Mouse (Mus musculus): Measurements from ENCODE around the gene Slc5a5. TPM values are rescaled to one million over a fixed set of nuclear protein-coding genes. Genes with fewer than 3 reads are reported as not detected.

Slc5a5 gene
- total and polyA plus RNA-seq, 2 experiments from 2014 or later = 0.05 TPM; not detected in 1

GRCm38 (mm10) chr8:70920049-70920922, 27.7 kb upstream of the Slc5a5 start:
- H3K4me3 ChIP-seq (ENCODE audit: low read depth, low read length) = no peak overlapping the region
- no peaks in the 10 kb centered on the region for H3K4me1 ChIP-seq (ENCODE audit: control insufficient read depth, insufficient read depth)
- no peaks in the 10 kb centered on the region for H3K27me3 ChIP-seq (ENCODE audit: control insufficient read depth, insufficient read depth, low read length)
- no peak overlapping the region for H3K4me2 ChIP-seq (ENCODE audit: low read depth, low read length)
- no peak overlapping the region for H3K9ac ChIP-seq (replicated peaks; ENCODE audit: low read depth, low read length)
- peak; percentile 48; the same call in 1 of the 2 replicates for ATAC-seq (ENCODE audit: insufficient read depth, low read depth)
- peaks cover 48% of the 10 kb centered on the region for H3K36me3 ChIP-seq (replicated peaks; ENCODE audit: control insufficient read depth, insufficient read depth, low read length)
- 75% methylated on average over 9 of the region's 9 CpGs for WGBS
- DNase-seq (ENCODE audit: low spot score) = peak; percentile 24
- H3K9me3 ChIP-seq (replicated peaks; ENCODE audit: control insufficient read depth, low read length) = no peaks in the 10 kb centered on the region
- peak overlapping the region; percentile 5; the same call in 1 of the 2 replicates for H3K27ac ChIP-seq (ENCODE audit: low read depth)
- TF ChIP-seq CTCF (IDR thresholded peaks at IDR 0.05; ENCODE audit: low read depth) = no peak
- no peak for TF ChIP-seq EP300 (IDR thresholded peaks at IDR 0.05; ENCODE audit: low read depth)

GRCm38 (mm10) chr8:70914704-70915103, 22.1 kb upstream of the Slc5a5 start:
- DNase-seq (ENCODE audit: low spot score) = no peak
- Histone ChIP-seq H3K4me1 (ENCODE audit: control insufficient read depth, insufficient read depth) (no peaks in the 10 kb centered on the region), H3K9ac (replicated peaks; ENCODE audit: low read depth, low read length) (no peak overlapping the region), H3K9me3 (replicated peaks; ENCODE audit: control insufficient read depth, low read length) (no peaks in the 10 kb centered on the region), H3K36me3 (replicated peaks; ENCODE audit: control insufficient read depth, insufficient read depth, low read length) (peaks cover 69% of the 10 kb centered on the region), H3K4me3 (ENCODE audit: low read depth, low read length) (no peak overlapping the region), H3K4me2 (ENCODE audit: low read depth, low read length) (no peak overlapping the region), H3K27ac (ENCODE audit: low read depth) (no peak overlapping the region), H3K27me3 (ENCODE audit: control insufficient read depth, insufficient read depth, low read length) (no peaks in the 10 kb centered on the region)
- ATAC-seq (ENCODE audit: insufficient read depth, low read depth) = no peak
- WGBS = 89% methylated on average over 17 of the region's 17 CpGs
- TF ChIP-seq EP300 (IDR thresholded peaks at IDR 0.05; ENCODE audit: low read depth) (no peak), CTCF (IDR thresholded peaks at IDR 0.05; ENCODE audit: low read depth) (no peak)

GRCm38 (mm10) chr8:70913523-70913922, 21.0 kb upstream of the Slc5a5 start:
- WGBS = 91% methylated on average over 26 of the region's 26 CpGs

GRCm38 (mm10) chr8:70912955-70913354, 20.4 kb upstream of the Slc5a5 start:
- Histone ChIP-seq H3K9me3 (replicated peaks; ENCODE audit: control insufficient read depth, low read length) (no peaks in the 10 kb centered on the region), H3K9ac (replicated peaks; ENCODE audit: low read depth, low read length) (no peak overlapping the region), H3K36me3 (replicated peaks; ENCODE audit: control insufficient read depth, insufficient read depth, low read length) (peaks cover 64% of the 10 kb centered on the region), H3K4me3 (ENCODE audit: low read depth, low read length) (no peak overlapping the region), H3K27me3 (ENCODE audit: control insufficient read depth, insufficient read depth, low read length) (no peaks in the 10 kb centered on the region), H3K4me1 (ENCODE audit: control insufficient read depth, insufficient read depth) (no peaks in the 10 kb centered on the region), H3K27ac (ENCODE audit: low read depth) (no peak overlapping the region), H3K4me2 (ENCODE audit: low read depth, low read length) (no peak overlapping the region)
- 85% methylated on average over 30 of the region's 30 CpGs for WGBS
- DNase-seq (ENCODE audit: low spot score) (no peak), ATAC-seq (ENCODE audit: insufficient read depth, low read depth) (no peak)
- no peak for TF ChIP-seq EP300 (IDR thresholded peaks at IDR 0.05; ENCODE audit: low read depth)
- no peak for TF ChIP-seq CTCF (IDR thresholded peaks at IDR 0.05; ENCODE audit: low read depth)

More at GRCm38 (mm10) chr8:70913523-70913922, 21.0 kb upstream of the Slc5a5 start:
- H3K4me1 ChIP-seq (ENCODE audit: control insufficient read depth, insufficient read depth) = no peaks in the 10 kb centered on the region
- H3K4me2 ChIP-seq (ENCODE audit: low read depth, low read length) = no peak overlapping the region
- ATAC-seq (ENCODE audit: insufficient read depth, low read depth) (no peak), DNase-seq (ENCODE audit: low spot score) (no peak)
- H3K27ac ChIP-seq (ENCODE audit: low read depth) = no peak overlapping the region
- H3K27me3 ChIP-seq (ENCODE audit: control insufficient read depth, insufficient read depth, low read length) = no peaks in the 10 kb centered on the region
- no peak for TF ChIP-seq EP300 (IDR thresholded peaks at IDR 0.05; ENCODE audit: low read depth)
- no peak for TF ChIP-seq CTCF (IDR thresholded peaks at IDR 0.05; ENCODE audit: low read depth)
- H3K4me3 ChIP-seq (ENCODE audit: low read depth, low read length) = no peak overlapping the region
- H3K36me3 ChIP-seq (replicated peaks; ENCODE audit: control insufficient read depth, insufficient read depth, low read length) = peaks cover 66% of the 10 kb centered on the region
- H3K9me3 ChIP-seq (replicated peaks; ENCODE audit: control insufficient read depth, low read length) = no peaks in the 10 kb centered on the region
- no peak overlapping the region for H3K9ac ChIP-seq (replicated peaks; ENCODE audit: low read depth, low read length)

- Histone ChIP-seq H3K9me3 (replicated peaks; ENCODE audit: control insufficient read depth, low read length) (no peaks in the 10 kb centered on the region), H3K36me3 (replicated peaks; ENCODE audit: control insufficient read depth, insufficient read depth, low read length) (peaks cover 51% of the 10 kb centered on the region), H3K9ac (replicated peaks; ENCODE audit: low read depth, low read length) (no peak overlapping the region), H3K27ac (ENCODE audit: low read depth) (no peak overlapping the region), H3K27me3 (ENCODE audit: control insufficient read depth, insufficient read depth, low read length) (no peaks in the 10 kb centered on the region), H3K4me2 (ENCODE audit: low read depth, low read length) (no peak overlapping the region), H3K4me3 (ENCODE audit: low read depth, low read length) (no peak overlapping the region), H3K4me1 (ENCODE audit: control insufficient read depth, insufficient read depth) (peaks cover 13% of the 10 kb centered on the region; the same call in 1 of the 2 replicates)
- TF ChIP-seq CTCF (IDR thresholded peaks at IDR 0.05; ENCODE audit: low read depth) (peak; percentile 28), EP300 (IDR thresholded peaks at IDR 0.05; ENCODE audit: low read depth) (no peak)
- 75% methylated on average over 5 of the region's 5 CpGs for WGBS
- no peak for DNase-seq (ENCODE audit: low spot score)
- no peak for ATAC-seq (ENCODE audit: insufficient read depth, low read depth)
Measured at GRCm38 (mm10) chr8:70911596-70911995, 19.0 kb upstream of the Slc5a5 start.
